Mouse (Mus musculus) lung, postnatal 0 days (tissue): ENCODE data around the gene C8g. TPM values are rescaled to one million over a fixed set of nuclear protein-coding genes. Genes with fewer than 3 reads are reported as not detected.

Experiments used
- ATAC-seq: fragments of 200-750 bp; cut with Nextera tagmentation; 2 replicates; pipeline ENCODE4 v1.8.0; 2017; ENCODE audit warnings: moderate library complexity
- DNase-seq: peaks from one replicate; pipeline ENCODE4 v3.0.0-alpha.2; 2016; ENCODE audit warnings: low spot score
- H3K27ac ChIP-seq: fragments of 300-500 bp; sonication (generic); 2 replicates; pipeline ENCODE4 v1.5.1; 2014; ENCODE audit warnings: antibody characterized with exemption, mild to moderate bottlenecking, low read length, mixed read lengths
- H3K27me3 ChIP-seq: fragments of 300-500 bp; sonication (generic); replicated peaks from 2 replicates; pipeline ENCODE4 v1.6.1; 2014; ENCODE audit warnings: low read length, mixed read lengths; ENCODE audit not compliant: insufficient read depth
- H3K36me3 ChIP-seq: fragments of 300-500 bp; sonication (generic); 2 replicates; pipeline ENCODE4 v1.6.1; 2014; ENCODE audit warnings: low read length, mixed read lengths; ENCODE audit not compliant: insufficient read depth
- H3K4me1 ChIP-seq: fragments of 300-500 bp; sonication (generic); 2 replicates; pipeline ENCODE4 v1.6.1; 2014; ENCODE audit warnings: antibody characterized with exemption, low read depth, low read length, mixed read lengths; ENCODE audit not compliant: insufficient read depth
- H3K4me2 ChIP-seq: fragments of 300-500 bp; sonication (generic); replicated peaks from 2 replicates; pipeline ENCODE4 v1.6.1; 2014; ENCODE audit warnings: low read depth, mild to moderate bottlenecking, low read length, moderate library complexity, mixed read lengths
- H3K4me3 ChIP-seq: fragments of 300-500 bp; sonication (generic); 2 replicates; pipeline ENCODE4 v1.5.1; 2014; ENCODE audit warnings: low read depth, low read length
- H3K9ac ChIP-seq: fragments of 300-500 bp; sonication (generic); replicated peaks from 2 replicates; pipeline ENCODE4 v1.6.1; 2014; ENCODE audit warnings: low read depth, mild to moderate bottlenecking
- H3K9me3 ChIP-seq: fragments of 300-500 bp; sonication (generic); 2 replicates; pipeline ENCODE4 v1.6.1; 2016; ENCODE audit warnings: low read length, mixed read lengths
- CTCF ChIP-seq: IDR thresholded peaks from 2 replicates; pipeline ENCODE4 v1.5.1; 2016; ENCODE audit warnings: antibody characterized with exemption, mild to moderate bottlenecking
- EP300 ChIP-seq: IDR thresholded peaks from 2 replicates; pipeline ENCODE4 v1.6.1; 2016; ENCODE audit warnings: antibody characterized with exemption, mild to moderate bottlenecking, control low read depth
- WGBS: fragments of 180-500 bp; shearing (Covaris S2); extraction: QIAGEN DNeasy Blood & Tissue Kit; methylation state at CpG from one replicate; pipeline ENCODE4 v1.1.7; 2014; 5-methylcytosine and 5-hydroxymethylcytosine counted together
- polyA plus RNA-seq: library from polyadenylated mRNA; unstranded; fragments of >200 nt; fragmentation: Nextera tagmentation; extraction: Ambion mirVana; gene quantifications from 2 replicates; pipeline ENCODE4 v1.2.1, GENCODE M21; 2015

The C8g gene
- polyA plus RNA-seq, 1 experiment from 2014 or later = 3.2 TPM

GRCm38 (mm10) chr2:25469969-25470368 is 31.6 kb downstream of the C8g start, which contains the start of gene Ptgds:
Gene Ptgds, minus strand, starts transcription at chr2:25470046.
- no peaks in the 10 kb centered on the region for H3K36me3 ChIP-seq
- no peak within 1 kb of the TSS for H3K4me3 ChIP-seq
- H3K9me3 ChIP-seq = no peaks in the 10 kb centered on the region
- H3K27me3 ChIP-seq = no peaks in the 10 kb centered on the region
- no peaks in the 10 kb centered on the region for H3K4me1 ChIP-seq
- H3K9ac ChIP-seq = no peak within 1 kb of the TSS
- no peak within 1 kb of the TSS for H3K27ac ChIP-seq
- no peak for ATAC-seq
- WGBS = 20% methylated on average over 6 of the region's 6 CpGs
- H3K4me2 ChIP-seq = no peak within 1 kb of the TSS
- no peak for TF ChIP-seq CTCF
- TF ChIP-seq EP300 = no peak
- no peak for DNase-seq

GRCm38 (mm10) chr2:25468962-25469915 is 32.3 kb downstream of the C8g start:
- H3K9ac ChIP-seq = no peak overlapping the region
- WGBS = 63% methylated on average over 10 of the region's 10 CpGs
- ATAC-seq (peak; percentile 67), DNase-seq (peak; percentile 27)
- no peaks in the 10 kb centered on the region for H3K36me3 ChIP-seq
- H3K27ac ChIP-seq = no peak overlapping the region
- no peaks in the 10 kb centered on the region for H3K27me3 ChIP-seq
- H3K4me3 ChIP-seq = no peak overlapping the region
- TF ChIP-seq EP300 = no peak
- TF ChIP-seq CTCF = no peak
- H3K9me3 ChIP-seq = no peaks in the 10 kb centered on the region
- H3K4me1 ChIP-seq = no peaks in the 10 kb centered on the region
- H3K4me2 ChIP-seq = no peak overlapping the region

GRCm38 (mm10) chr2:25467606-25468303 is 33.8 kb downstream of the C8g start:
- 72% methylated on average over 14 of the region's 14 CpGs for WGBS
- H3K4me2 ChIP-seq = no peak overlapping the region
- DNase-seq (no peak), ATAC-seq (no peak)
- no peaks in the 10 kb centered on the region for H3K27me3 ChIP-seq
- TF ChIP-seq EP300 = no peak
- no peak for TF ChIP-seq CTCF
- H3K9me3 ChIP-seq = no peaks in the 10 kb centered on the region
- no peak overlapping the region for H3K9ac ChIP-seq
- no peak overlapping the region for H3K4me3 ChIP-seq
- H3K27ac ChIP-seq = no peak overlapping the region
- no peaks in the 10 kb centered on the region for H3K4me1 ChIP-seq
- H3K36me3 ChIP-seq = no peaks in the 10 kb centered on the region

DNA sequence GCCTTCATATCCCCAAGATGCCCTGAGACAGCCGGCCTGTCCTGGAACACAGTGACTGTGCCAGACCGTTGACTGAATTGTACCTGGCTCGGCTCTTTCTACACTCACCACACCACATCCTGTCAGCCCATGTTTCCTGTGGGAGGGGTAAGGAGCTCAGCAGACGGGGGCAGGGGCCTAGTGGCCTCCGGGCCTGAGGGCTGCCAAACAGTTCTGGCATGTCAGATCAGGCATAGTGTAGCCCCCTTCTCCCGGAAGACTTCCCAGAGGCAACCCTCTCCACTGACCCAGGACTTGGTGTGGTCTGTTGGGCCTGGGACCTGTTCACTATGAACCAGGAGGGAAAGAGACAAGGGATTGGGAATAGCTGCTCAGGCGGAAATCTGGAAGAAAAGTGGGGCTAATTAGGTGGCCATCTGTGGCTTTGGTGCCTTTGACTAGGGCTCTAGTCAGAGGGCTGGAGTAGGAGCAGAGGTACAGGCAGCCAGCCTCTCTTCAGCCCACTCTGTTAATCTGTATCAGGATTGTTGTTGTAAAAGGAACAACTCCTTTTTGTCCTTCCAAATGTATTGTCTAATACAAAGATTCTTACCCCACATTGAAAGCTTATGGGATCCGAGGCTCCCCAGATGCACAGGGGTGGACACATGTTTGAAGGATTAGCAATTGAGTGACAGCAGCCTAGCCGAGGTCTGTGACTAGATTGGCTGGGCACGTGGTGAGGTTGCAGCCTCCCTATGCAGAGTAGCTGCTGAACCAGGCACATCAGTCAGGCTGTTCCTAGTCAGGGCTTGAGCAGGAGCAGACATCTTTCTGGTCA is 35.5 kb downstream of the C8g start:
- no peak for ATAC-seq
- Histone ChIP-seq H3K27ac (no peak overlapping the region), H3K36me3 (no peaks in the 10 kb centered on the region), H3K4me2 (no peak overlapping the region), H3K9me3 (no peaks in the 10 kb centered on the region), H3K27me3 (no peaks in the 10 kb centered on the region), H3K4me3 (no peak overlapping the region), H3K9ac (no peak overlapping the region), H3K4me1 (no peaks in the 10 kb centered on the region)
- no peak for TF ChIP-seq CTCF
- no peak for DNase-seq
- WGBS = 44% methylated on average over 10 of the region's 10 CpGs

- no peaks in the 10 kb centered on the region for H3K36me3 ChIP-seq
- no peak overlapping the region for H3K27ac ChIP-seq
- ATAC-seq = no peak
- no peak overlapping the region for H3K4me3 ChIP-seq
- no peaks in the 10 kb centered on the region for H3K27me3 ChIP-seq
- no peak for TF ChIP-seq EP300
- no peak for TF ChIP-seq CTCF
- peaks cover under 1% of the 10 kb centered on the region; the same call in 1 of the 2 replicates for H3K4me1 ChIP-seq
- no peak overlapping the region for H3K9ac ChIP-seq
- no peak for DNase-seq
- WGBS = 66% methylated on average over 2 of the region's 2 CpGs
- no peaks in the 10 kb centered on the region for H3K9me3 ChIP-seq
- H3K4me2 ChIP-seq = no peak overlapping the region
These were observed 36.3 kb downstream of the C8g start for GRCm38 (mm10) chr2:25465256-25465655.

DNA sequence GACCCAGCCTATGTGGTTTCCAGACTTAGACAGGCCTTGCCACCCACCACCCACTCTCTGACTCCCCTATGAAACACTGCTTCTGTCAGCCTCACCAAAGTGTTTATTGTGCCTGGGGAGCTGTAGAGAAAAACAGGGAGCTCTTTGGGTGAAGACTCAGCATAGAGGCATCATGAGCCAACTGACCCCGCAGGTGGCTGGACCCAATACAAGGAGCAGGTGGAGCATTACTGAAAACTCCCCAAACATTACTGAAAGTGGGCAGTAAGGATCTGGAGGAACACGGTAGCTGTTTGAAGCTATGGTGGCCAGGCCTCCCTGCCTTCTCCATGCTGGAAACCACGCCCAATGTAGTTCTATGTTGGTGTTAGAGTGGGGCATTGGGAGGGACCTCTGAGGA is 37.9 kb downstream of the C8g start:
- no peak overlapping the region for H3K27ac ChIP-seq
- H3K27me3 ChIP-seq = no peaks in the 10 kb centered on the region
- TF ChIP-seq CTCF = no peak
- TF ChIP-seq EP300 = no peak
- no peak for DNase-seq
- ATAC-seq = no peak
- H3K9me3 ChIP-seq = no peaks in the 10 kb centered on the region
- no peaks in the 10 kb centered on the region for H3K36me3 ChIP-seq
- 77% methylated on average over 3 of the region's 3 CpGs for WGBS
- no peak overlapping the region for H3K4me2 ChIP-seq
- peaks cover 8% of the 10 kb centered on the region; the same call in 1 of the 2 replicates for H3K4me1 ChIP-seq
- H3K4me3 ChIP-seq = no peak overlapping the region
- no peak overlapping the region for H3K9ac ChIP-seq
